Mouse (Mus musculus) forelimb bud, embryonic 11.5 days (tissue): ENCODE results near the gene Gpc1.
A peak's percentile ranks its signal among the peaks of the same experiment; 100 is the strongest.

Source experiments
- DNase-seq: peaks from one replicate; pipeline ENCODE4 v3.0.0-alpha.2; 2012; ENCODE audit warnings: low read depth, low spot score

Gpc1 gene

DNA sequence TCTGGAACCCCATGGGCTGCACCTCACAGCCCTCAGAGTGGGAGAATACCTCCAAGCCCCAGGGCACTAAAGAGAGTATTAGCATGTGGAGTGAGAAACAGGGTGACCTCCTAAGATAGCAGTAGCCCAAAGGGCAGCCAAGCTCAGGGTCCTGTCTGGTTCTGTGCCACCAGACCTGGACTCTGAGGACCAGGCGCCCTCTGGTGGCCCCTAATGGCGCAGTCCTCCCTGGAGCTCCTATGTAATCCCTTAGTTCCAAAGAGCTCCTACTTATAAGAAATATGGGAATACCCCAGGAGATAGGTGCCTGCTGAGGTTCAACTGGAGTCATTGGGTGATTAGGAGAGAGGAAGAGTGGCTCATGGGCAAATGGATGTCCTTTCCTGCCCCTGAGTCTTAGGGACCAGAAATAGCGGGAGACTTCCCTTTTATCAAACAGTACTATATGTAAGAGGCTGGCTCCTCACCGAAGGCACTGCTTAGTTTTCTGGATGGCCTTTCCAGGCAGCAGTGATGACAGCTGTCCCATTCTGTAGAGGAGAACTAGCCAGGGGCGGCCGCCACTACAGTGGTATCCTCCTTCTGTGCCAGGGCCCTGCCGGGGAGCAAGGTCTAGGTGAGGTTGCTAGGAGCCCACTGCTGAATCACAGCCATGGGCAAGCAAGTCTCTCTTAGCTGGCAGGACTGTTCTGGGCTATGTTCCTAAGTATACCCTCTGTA lies 2.7 kb downstream of the Gpc1 start:
- DNase-seq = peak; percentile 82

DNA sequence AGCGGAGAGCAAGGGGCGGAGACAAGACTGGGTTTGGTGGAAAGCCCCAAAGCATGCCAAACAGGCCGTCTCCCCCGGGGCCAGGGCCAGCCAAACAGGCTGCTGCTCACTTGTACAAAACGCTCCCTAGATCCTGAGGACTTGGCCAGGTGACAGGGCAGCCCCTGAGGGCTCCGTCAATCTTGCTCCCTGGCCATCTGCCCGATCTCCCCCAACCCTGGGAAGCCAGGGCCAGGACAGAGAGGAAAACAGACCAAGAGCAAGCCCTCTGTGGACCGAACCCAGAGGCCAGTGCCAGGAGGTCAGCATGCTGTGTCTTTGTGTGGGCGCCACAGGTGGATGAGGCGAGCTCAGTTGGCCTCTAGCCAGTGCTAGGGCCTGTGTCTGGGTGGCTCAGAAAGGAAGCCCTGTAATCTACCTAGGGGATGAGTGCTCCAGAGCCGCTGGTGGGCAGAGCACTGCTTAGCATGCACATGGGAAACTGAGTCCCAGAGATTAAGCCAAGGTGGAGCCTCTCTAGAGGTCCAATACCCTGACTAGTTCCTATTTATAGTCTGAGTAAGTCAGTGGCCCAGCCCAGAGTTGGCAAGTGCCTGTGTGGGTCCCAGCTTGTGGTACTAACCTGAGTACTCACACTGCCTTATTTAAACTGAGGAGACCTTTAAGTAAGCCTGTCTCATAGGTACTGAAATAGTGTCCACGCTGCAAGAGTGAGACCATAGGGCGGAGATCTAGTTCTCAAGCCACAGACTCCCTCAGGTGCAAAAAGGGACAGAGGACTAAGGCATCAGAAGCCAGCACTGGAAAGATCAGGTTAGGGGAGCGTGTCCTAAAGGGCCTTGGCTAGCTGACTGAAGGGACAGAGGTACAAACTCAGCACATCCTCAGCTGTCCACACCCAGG lies 6.7 kb downstream of the Gpc1 start:
- DNase-seq = no peak

DNA sequence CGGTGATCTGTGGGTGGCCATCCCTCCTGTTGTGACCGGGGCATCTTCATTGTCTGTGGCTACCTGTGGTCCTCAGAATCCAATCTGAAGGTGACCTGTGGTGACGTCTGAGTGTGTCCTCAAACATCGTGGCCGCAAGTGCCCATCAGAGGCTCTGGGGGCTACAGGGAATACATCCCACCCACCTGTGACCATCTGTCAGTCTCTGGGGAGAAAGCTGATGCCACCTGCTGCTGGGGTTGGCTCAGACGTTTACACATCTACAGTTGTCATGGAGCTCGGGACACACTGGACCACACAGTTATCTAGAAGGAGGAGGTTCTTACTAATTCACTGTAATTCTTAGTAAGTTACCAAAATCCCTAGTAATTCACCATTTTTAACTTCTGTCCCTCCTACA lies 7.8 kb downstream of the Gpc1 start:
- no peak for DNase-seq

DNA sequence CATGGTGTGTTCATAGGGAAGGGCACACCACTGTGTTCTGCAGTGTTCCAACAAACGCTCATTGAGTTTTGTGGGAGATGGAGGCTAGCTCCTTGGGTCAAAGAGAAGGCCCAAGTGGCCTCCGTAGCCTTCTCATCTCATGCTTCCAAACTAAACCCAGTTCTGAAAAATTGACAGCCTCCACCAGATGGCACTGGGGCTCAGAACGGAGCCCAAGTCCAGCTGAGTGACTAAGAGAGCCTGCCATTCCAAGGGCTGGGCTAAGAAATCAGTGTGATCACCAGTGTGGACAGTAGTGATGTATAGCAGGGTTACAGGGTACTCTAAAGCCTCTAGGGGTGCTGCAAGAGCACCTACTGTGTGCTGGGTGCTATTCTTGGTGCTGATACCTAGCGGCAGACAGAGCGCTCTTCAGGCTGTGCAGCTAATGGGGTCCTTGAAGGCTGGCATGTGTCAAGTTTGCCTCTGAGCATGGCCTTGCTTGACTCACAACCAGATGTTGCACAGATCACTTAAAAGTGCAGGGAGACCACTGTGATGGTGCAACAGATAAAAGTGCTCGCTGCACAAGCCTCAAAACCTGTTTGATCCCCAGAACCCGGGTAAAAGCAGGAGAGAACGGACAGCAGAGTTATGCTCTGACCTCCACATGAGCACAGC lies 8.9 kb downstream of the Gpc1 start:
- no peak for DNase-seq

DNA sequence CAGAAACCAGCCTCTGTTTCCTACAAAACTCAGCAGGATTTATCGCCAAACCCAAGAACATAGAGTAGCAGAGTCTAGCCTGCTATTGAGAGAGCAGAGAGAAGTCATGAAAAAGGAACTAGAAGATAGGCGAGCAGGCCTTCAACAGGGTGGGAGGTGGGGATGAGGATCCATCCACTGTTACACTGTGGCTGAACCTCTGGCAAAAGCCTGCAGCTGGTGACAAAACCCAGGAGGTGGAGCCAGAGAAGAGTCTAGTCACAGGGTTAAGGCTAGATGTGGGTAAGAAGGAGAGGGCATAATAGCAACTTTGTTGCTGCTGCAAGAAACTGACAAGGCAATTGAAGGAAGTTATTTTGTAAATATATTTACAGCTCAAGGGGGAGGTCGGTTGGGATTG lies 10.0 kb downstream of the Gpc1 start:
- no peak for DNase-seq

DNA sequence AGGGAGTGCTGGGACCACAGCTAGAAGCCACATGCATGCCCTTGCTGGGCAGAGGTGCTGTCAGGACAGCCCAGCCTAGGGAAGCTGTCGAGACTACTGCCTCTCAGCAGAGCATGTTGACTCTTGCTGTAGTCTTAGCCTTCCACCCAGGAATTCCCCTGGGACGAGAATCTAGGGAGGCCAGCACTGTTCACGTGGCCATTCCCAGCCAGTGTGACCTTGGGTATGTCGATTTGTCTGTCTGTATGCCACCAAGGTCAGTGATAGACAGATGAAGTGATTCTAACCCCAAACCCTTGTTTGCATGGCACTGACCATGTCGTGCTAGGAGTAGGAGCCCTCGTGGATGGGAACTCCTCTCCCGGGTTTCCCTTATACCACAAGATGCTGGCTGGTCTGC lies 14.4 kb downstream of the Gpc1 start:
- DNase-seq = no peak

DNA sequence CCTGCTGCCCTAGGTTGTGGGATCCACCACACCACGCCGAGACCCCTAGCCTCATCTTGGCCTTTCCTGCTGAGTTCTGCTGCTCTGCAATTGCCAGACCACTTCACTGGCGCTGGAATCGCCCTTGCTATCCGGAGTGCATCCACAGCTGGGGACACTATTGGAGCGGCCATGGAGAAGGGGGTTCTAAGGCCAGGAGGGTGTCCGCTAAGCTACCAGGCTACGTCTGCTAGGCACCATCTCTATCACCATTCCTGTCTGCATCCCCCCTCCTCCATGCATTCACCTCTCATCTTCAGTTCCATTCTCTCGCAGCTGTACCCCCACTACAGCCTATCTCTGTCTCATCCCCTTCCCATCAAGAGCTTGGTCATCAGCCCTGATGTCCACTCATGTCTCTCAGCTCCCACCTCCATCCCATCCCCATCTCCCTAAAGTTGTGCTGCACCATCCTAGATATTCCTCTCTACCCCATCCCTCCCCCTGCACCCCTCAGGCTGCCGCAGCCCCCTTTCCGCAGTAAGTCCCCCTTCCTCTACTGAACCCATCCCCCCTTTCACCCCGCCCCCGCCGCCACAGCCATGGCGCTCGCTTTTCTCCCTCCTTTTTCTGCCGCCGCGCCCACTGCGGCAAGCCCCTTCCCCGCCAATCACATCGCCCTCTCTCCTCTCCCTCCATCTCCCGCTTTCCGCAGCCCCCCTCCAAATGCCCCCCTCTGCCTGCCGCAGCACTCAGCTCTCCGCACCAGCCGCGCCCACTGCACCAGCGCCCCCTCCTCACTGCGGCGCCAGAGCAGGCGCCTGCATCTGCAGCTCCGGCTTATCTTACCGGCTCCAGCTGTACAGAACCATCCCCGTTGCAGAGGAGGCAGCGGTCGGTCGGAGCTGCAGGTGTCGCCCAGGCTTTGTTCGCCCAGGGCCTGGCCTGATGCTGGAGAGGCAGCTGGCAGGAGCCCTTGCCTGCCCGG lies 16.7 kb downstream of the Gpc1 start:
- DNase-seq = peak; percentile 29

DNA sequence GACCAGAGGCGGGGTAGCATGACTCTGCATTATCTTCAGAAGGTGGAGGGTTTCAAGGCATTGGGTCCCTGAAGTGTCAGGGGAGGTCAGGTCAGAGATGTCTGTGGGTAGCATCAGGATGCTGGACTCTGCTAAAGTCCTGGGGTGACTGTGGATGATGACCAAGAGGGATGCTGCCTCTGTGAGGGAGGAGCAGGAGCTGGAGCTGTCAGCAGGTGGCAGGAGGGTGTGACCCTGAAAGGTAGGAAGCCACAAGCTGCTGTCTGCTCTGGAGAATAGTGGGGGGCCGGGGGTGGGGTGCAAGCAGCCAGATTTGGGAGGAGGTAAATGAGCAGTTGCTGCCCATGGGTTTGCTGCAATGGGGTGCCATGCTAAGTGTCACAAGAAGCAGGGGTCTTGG lies 18.0 kb downstream of the Gpc1 start:
- no peak for DNase-seq

DNA sequence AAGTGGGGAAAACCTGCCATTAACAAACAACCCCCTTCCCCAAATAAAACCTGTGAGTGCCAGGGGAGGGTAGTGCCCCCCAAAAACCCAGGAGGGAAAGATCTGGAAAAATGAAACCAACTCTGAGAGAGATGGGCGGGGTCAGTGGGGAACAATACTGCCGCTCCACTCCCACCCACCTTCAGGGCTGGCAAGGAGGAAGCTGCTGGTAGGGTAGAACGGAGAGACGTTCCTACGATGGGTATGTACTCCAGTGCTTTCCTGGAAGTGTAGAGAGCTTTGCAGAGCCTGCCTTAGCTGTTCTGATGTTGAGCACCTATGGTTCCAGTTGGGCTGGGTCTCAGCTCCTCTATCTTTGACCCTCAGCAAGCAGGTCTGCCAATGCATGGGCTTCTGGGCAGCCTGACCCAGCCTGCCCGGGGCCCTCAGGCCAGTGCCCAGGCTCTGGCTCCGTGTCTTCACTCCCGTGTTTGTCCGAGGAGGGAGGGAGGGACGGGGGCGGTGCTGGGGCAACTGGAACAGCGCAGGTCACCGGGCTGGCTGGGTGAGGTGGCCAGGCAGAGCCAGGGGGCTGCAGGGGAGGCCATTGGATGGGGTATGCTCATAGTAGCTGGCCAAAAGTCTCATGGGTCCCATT lies 18.6 kb downstream of the Gpc1 start:
- no peak for DNase-seq

DNA sequence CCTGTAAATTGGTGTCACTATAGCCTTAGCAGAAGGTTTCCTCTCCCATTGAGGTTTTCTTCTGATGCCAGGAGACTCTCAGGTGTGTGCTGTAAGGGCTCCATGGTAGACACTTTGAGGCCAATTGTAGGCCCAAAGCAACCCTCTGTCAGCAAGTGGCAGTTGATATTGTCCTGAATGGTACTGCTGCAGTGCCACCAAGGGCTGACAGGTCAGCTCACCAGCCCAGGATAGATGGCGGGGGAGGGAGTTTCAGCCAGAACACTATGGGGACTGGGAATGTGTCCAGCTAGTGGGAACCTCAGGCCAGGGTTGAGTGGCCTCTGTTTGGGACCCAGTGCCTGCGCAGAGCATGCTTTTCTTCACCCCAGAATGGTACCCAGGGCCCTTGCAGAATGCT lies 21.0 kb downstream of the Gpc1 start:
- DNase-seq = no peak

DNA sequence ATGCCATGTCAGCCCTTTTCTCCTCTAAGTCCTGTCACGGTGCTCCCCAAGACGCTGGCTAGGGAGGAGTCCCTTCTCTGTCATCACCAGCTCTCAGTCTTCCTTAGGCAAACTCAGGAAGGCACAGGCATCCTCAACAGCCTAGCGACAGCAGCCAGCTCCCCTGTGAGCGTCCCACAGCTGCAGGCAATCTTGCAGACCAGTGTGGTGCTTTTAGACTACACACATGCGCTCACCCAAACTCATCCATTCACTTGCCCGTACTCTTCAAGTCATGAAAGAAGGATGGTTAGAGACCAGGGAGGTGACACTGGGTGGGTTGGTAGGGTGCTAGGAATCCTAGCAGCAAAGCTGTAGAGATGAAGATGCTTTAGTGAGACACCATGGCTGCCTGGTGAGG lies 30.1 kb downstream of the Gpc1 start:
- DNase-seq = no peak

DNA sequence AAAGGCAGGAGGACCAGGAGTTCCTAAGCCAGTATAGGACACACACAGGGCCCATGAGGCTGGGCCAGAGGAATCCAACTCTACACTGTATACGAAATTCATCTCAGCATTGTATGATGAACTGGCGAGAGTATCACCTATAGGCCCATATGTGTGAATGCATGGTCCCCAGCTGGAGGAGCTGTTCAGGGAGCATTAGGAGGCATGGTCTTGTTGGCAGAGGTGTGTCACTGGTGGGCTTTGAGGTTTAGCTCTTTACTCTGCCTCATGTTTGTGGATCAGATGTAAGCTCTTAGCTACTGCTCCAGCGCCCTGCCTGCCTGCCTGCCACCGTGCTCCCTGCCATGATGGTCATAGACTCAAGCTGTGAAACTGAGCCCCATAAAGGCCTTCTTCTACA lies 31.8 kb downstream of the Gpc1 start:
- DNase-seq = no peak

DNA sequence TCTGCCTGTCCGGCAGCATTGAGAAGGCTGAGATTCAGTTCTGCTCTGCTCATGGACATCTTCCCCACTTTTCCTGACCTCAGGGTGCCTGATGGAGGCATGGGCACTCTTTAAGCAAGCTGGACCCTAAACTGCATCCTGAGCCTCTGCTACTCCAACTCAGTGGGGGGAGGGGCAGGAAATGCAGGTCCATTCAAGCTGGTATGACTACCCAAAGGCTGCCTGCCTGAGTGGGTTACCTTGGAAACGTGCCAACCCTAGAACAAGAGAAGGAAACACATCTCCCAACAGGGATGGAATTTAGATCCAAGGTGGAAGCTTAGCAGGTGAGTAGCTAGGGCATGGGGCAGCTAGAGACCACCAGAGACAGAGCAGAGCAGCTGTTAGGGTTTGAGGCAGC lies 34.7 kb downstream of the Gpc1 start:
- DNase-seq = no peak

DNA sequence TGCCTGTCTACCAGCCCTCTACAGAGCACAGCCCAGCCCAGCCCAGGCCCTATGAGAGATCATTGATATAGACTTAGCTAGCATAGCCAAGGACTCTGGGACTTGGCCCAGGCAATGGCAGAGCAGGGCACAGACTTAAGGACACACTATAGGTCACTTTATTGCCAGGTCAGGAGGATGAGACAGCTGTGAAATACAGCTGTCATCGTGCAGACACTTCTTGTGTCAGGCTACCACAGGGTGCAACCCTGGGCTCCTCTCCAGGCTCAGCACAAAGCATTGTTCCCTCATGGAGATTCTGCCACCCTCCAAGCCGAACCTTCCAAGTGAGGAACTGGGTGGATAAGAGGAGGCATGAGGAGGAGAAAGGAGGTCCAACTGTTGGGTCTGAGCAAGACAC lies 38.5 kb downstream of the Gpc1 start:
- no peak for DNase-seq

DNA sequence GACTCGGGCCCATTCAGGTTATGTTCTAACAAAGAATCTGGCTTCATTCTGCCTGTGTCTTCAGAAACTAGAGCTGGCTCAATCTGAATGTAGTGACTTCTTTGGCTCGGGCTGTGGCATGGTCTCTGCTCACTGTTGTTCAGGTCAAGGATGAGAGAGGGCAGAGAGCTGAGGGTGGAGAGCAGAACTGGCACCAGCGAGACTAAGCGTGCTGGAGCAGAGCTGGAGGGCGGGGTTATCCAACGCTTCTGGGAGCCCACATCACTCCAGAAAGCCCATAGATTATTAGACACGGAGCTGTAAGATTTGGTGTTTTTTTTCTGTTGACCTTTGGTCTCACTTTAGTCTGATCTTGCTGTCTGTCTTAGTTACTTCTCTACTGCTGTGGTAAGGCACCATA lies 41.2 kb downstream of the Gpc1 start:
- DNase-seq = no peak

DNA sequence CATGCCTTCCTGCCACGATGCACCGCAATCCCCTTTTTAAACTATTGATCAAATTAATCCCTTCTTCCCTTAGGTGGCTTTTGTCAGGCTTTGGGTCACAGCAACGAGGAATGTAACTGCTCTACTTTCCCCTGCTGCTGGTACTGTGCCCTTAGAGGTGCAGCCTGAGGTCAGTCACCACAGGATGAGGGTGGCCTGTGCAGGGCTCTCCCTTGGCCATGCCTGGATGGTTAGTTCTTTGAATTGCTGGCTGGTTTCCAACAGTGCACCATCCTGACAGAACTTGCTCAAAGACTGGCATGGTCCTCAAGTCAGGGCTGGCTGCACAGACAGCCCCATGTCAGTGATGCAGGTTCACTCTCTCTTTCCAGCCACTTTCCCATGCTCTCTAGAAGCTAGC lies 42.6 kb downstream of the Gpc1 start:
- DNase-seq = no peak

DNA sequence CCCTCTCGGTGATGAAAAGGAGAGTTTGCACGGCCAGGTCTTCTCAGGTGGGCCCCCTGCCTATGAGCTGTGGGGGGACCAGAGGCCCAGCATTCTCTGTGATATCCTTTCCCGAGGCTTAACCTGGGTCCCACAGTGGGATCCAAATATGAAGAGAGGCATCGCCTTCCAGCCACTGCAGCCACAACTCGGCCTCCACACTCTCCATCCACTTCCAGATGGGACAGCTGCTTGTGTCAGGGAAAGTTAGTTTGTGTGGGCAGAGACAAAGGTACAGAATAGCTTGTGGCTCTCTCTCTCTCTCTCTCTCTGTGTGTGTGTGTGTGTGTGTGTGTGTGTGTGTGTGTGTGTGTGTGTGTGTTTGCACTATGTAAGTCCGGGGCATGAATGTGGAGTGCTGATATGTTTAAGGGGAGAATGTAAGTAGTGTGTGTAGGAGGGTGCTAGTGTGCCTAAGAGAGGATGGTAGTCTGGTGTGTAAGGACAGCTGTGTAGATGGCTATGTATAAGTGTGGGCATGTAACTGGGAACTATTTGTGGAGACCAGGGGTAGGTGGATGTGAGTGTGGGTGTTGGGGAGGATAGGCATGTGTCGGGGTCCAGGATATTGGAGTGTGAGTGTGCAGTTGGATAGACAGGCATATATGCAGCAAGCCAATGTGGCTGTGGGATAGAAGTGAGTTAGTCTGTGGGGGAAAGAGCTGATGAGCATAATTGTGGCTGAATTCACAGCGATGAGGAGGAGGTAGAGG lies 44.1 kb downstream of the Gpc1 start:
- DNase-seq = no peak

DNA sequence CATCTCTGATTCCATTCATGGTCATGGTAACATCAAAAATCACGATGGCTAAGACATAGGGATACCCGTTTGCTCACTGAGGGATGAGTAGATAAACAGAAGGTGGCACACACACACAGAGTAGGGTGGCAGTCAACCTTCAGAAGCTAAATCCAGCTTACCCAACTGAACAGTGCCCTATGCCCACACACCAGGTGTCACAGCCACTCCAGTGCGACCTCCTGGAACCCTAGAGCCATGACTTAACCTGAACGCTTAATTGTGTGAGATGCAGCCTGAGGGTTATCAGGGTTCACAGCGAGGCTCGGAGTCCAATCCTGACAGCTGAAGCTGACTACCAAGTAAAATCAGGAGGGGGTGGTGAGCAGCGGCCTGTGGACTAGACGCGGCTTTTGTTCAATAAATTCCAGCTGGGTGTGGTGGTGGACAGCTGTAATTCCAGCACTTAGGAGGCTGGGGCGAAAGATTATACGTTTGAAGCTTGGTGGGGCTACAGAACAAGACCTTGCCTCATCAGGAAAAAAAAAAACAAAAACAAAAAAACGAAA lies 46.1 kb downstream of the Gpc1 start:
- DNase-seq = no peak

DNA sequence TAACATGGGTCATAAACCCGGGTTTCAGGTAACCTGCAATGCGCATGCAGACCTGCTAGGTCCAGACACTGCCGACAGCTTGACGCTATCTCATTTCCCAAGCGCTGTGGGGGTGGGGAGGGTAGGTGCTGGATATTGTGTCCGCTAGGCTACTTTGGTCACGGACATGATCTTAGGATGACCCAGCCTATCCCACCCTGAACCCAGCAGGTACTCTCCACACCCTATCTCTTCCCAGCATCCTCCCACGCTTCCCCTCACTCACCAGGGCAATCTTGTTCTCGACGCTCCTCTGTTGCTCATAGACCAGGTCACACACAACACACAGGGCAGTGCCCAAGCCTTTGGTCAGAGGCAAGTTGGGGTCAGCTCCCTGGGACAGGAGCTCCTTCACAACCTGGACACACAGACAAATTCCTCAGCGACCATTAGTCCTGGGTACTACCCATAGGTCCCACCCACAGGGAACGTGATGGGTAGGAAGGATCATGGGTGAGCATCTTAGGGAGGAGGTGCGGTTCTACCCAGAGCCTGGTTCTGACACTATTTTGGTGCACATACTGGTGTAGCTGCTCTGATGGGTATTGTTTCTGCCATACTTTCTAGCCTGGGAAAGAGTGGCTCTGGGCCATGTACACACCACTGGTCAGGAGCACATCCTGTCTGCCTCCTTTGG lies 46.8 kb downstream of the Gpc1 start:
- no peak for DNase-seq
